Mouse (Mus musculus): ENCODE measurements around the gene Prkag1. TPM values are rescaled to one million over a fixed set of nuclear protein-coding genes. Genes with fewer than 3 reads are reported as not detected.

Prkag1 gene
- total and polyA plus RNA-seq, 2 experiments from 2014 or later: 45.1 to 50.6 TPM

DNA sequence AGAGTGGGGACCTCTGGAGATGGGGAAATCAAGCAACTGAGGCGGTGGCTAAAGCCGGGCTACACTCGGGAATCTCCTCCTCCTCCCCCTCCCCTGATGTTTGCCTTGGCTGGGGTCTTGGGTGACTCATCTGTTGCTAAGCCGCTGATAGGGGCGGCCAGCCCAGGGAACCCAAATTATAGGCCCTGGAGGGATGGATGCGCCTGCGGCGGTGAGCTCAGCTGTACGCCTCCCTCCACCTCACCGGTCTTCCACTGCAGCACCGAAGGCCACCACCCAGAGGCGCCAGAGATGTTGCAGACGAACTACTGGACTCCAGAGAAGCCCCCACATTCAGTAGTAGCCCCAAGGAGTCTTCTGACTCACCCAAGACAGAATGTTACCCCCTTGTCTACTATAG lies 50.7 kb downstream of the Prkag1 start:
- H3K9me3 ChIP-seq (ENCODE audit: low read length): no peaks in the 10 kb centered on the region
- TF ChIP-seq CTCF (IDR thresholded peaks at IDR 0.05): peak; percentile 36
- DNase-seq (ENCODE audit: low spot score) (no peak), ATAC-seq (ENCODE audit: low FRiP score) (no peak)
- H3K4me2 ChIP-seq (ENCODE audit: low read depth, low read length, poor library complexity, severe bottlenecking): no peak overlapping the region
- no peak overlapping the region for H3K4me3 ChIP-seq (ENCODE audit: low read depth, low read length)
- H3K9ac ChIP-seq (replicated peaks; ENCODE audit: low read length, poor library complexity, severe bottlenecking): no peak overlapping the region
- H3K4me1 ChIP-seq (ENCODE audit: insufficient read depth, low read length): peaks cover 3% of the 10 kb centered on the region; the same call in 1 of the 2 replicates
- H3K27me3 ChIP-seq (ENCODE audit: insufficient read depth, low read length): peaks cover 61% of the 10 kb centered on the region
- no peak overlapping the region for H3K27ac ChIP-seq (ENCODE audit: low read depth, low read length)
- WGBS: 5% methylated on average over 13 of the region's 13 CpGs
- H3K36me3 ChIP-seq (ENCODE audit: insufficient read depth, low read length): no peaks in the 10 kb centered on the region

GRCm38 (mm10) chr15:98780075-98780474 lies 51.2 kb downstream of the Prkag1 start:
- H3K4me1 ChIP-seq (ENCODE audit: insufficient read depth, low read length): peaks cover 3% of the 10 kb centered on the region; the same call in 1 of the 2 replicates
- H3K27ac ChIP-seq (ENCODE audit: low read depth, low read length): no peak overlapping the region
- peaks cover 66% of the 10 kb centered on the region for H3K27me3 ChIP-seq (ENCODE audit: insufficient read depth, low read length)
- no peaks in the 10 kb centered on the region for H3K36me3 ChIP-seq (ENCODE audit: insufficient read depth, low read length)
- no peak overlapping the region for H3K4me2 ChIP-seq (ENCODE audit: low read depth, low read length, poor library complexity, severe bottlenecking)
- H3K9me3 ChIP-seq (ENCODE audit: low read length): no peaks in the 10 kb centered on the region
- 7% methylated on average over 8 of the region's 8 CpGs for WGBS
- no peak overlapping the region for H3K4me3 ChIP-seq (ENCODE audit: low read depth, low read length)
- H3K9ac ChIP-seq (replicated peaks; ENCODE audit: low read length, poor library complexity, severe bottlenecking): no peak overlapping the region
- TF ChIP-seq CTCF (IDR thresholded peaks at IDR 0.05): no peak
- DNase-seq (ENCODE audit: low spot score): no peak
- ATAC-seq (ENCODE audit: low FRiP score): no peak

- ATAC-seq (ENCODE audit: low FRiP score) (no peak), DNase-seq (ENCODE audit: low spot score) (no peak)
- TF ChIP-seq CTCF (IDR thresholded peaks at IDR 0.05): no peak
- H3K27ac ChIP-seq (ENCODE audit: low read depth, low read length): no peak overlapping the region
- no peaks in the 10 kb centered on the region for H3K36me3 ChIP-seq (ENCODE audit: insufficient read depth, low read length)
- peaks cover 3% of the 10 kb centered on the region; the same call in 1 of the 2 replicates for H3K4me1 ChIP-seq (ENCODE audit: insufficient read depth, low read length)
- H3K27me3 ChIP-seq (ENCODE audit: insufficient read depth, low read length): peaks cover 79% of the 10 kb centered on the region
- H3K9me3 ChIP-seq (ENCODE audit: low read length): no peaks in the 10 kb centered on the region
- no peak overlapping the region for H3K9ac ChIP-seq (replicated peaks; ENCODE audit: low read length, poor library complexity, severe bottlenecking)
- H3K4me2 ChIP-seq (ENCODE audit: low read depth, low read length, poor library complexity, severe bottlenecking): no peak overlapping the region
- no peak overlapping the region for H3K4me3 ChIP-seq (ENCODE audit: low read depth, low read length)
- 3% methylated on average over 10 of the region's 11 CpGs for WGBS
Observed at GRCm38 (mm10) chr15:98778806-98779205, 52.5 kb downstream of the Prkag1 start.

DNA sequence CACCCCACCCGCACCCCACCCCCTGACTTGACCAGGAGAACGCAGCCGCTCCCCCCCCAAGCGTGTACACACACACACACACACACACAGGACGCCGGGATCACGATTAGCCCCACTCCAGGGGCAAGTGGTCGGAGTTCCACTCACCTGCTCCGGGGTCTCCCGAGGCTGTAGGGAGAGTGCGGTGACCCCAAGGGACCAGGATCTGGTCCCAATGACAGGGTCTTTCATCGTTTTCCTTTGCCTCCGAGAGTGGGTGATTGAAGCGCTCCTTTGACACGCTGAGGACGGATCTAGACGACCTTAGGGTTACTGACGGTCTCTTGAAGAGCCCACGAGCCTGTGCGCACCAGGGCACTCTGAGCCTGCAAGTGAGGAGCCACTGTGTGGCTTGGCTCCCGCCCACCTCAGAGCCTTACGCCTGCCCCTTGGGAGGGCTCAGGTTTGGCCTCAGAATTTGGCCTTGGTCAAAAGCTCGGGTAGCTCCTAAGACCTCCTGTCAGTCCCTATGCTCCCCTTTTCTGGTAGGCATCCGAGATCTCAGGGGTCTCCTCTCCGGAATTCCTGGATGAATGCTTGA lies 53.0 kb downstream of the Prkag1 start:
- H3K9me3 ChIP-seq (ENCODE audit: low read length): no peaks in the 10 kb centered on the region
- no peak for ATAC-seq (ENCODE audit: low FRiP score)
- H3K4me1 ChIP-seq (ENCODE audit: insufficient read depth, low read length): peaks cover 3% of the 10 kb centered on the region; the same call in 1 of the 2 replicates
- no peak overlapping the region for H3K27ac ChIP-seq (ENCODE audit: low read depth, low read length)
- H3K9ac ChIP-seq (replicated peaks; ENCODE audit: low read length, poor library complexity, severe bottlenecking): no peak overlapping the region
- no peaks in the 10 kb centered on the region for H3K36me3 ChIP-seq (ENCODE audit: insufficient read depth, low read length)
- no peak for TF ChIP-seq CTCF (IDR thresholded peaks at IDR 0.05)
- peak overlapping the region; percentile 29 for H3K4me3 ChIP-seq (ENCODE audit: low read depth, low read length)
- peak overlapping the region; percentile 48 for H3K4me2 ChIP-seq (ENCODE audit: low read depth, low read length, poor library complexity, severe bottlenecking)
- no peak for DNase-seq (ENCODE audit: low spot score)
- under 1% methylated on average over 24 of the region's 25 CpGs for WGBS
- H3K27me3 ChIP-seq (ENCODE audit: insufficient read depth, low read length): peaks cover 81% of the 10 kb centered on the region

DNA sequence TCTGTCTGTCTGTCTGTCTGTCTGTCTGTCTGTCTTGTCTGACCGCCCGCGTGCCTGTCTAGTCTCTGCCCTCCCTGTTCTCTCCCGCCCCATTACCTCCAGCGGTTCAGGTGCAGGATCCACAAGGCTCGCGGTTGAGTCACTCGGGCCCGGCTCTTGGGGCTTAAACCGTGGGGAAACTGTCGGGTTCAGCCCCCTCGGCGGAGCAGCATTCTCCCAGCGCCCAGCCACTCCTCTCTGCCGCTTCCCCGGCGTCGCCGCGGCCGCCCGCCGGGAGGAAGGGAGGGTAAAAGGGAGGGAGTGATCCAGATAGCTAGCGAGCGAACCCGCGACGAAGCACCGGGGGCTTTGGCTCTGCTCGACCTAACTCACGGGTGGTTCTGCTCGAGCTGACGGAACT lies 53.6 kb downstream of the Prkag1 start, which contains the start of gene Wnt10b:
Gene Wnt10b (minus strand): TSS at position 389 of the 400 bp plus-strand sequence.
- TF ChIP-seq CTCF (IDR thresholded peaks at IDR 0.05): no peak
- 1% methylated on average over 24 of the region's 33 CpGs for WGBS
- H3K36me3 ChIP-seq (ENCODE audit: insufficient read depth, low read length): no peaks in the 10 kb centered on the region
- peak within 1 kb of the TSS; percentile 48 for H3K4me2 ChIP-seq (ENCODE audit: low read depth, low read length, poor library complexity, severe bottlenecking)
- DNase-seq (ENCODE audit: low spot score): no peak
- H3K27ac ChIP-seq (ENCODE audit: low read depth, low read length): no peak within 1 kb of the TSS
- H3K27me3 ChIP-seq (ENCODE audit: insufficient read depth, low read length): peaks cover 81% of the 10 kb centered on the region
- H3K4me3 ChIP-seq (ENCODE audit: low read depth, low read length): peak within 1 kb of the TSS; percentile 29
- no peak for ATAC-seq (ENCODE audit: low FRiP score)
- no peaks in the 10 kb centered on the region for H3K9me3 ChIP-seq (ENCODE audit: low read length)
- 0 out of 2 replicates have a peak within 1 kb of the TSS, but pooled peaks have one; percentile 19 for H3K9ac ChIP-seq (replicated peaks; ENCODE audit: low read length, poor library complexity, severe bottlenecking)
- peaks cover 3% of the 10 kb centered on the region; the same call in 1 of the 2 replicates for H3K4me1 ChIP-seq (ENCODE audit: insufficient read depth, low read length)

GRCm38 (mm10) chr15:98777005-98777616 lies 54.2 kb downstream of the Prkag1 start:
- H3K4me3 ChIP-seq (ENCODE audit: low read depth, low read length): no peak overlapping the region
- no peak overlapping the region for H3K9ac ChIP-seq (replicated peaks; ENCODE audit: low read length, poor library complexity, severe bottlenecking)
- TF ChIP-seq CTCF (IDR thresholded peaks at IDR 0.05): no peak
- H3K36me3 ChIP-seq (ENCODE audit: insufficient read depth, low read length): no peaks in the 10 kb centered on the region
- H3K4me2 ChIP-seq (ENCODE audit: low read depth, low read length, poor library complexity, severe bottlenecking): no peak overlapping the region
- DNase-seq (ENCODE audit: low spot score): no peak
- peaks cover 86% of the 10 kb centered on the region for H3K27me3 ChIP-seq (ENCODE audit: insufficient read depth, low read length)
- H3K9me3 ChIP-seq (ENCODE audit: low read length): no peaks in the 10 kb centered on the region
- peaks cover 5% of the 10 kb centered on the region; the same call in 1 of the 2 replicates for H3K4me1 ChIP-seq (ENCODE audit: insufficient read depth, low read length)
- H3K27ac ChIP-seq (ENCODE audit: low read depth, low read length): no peak overlapping the region
- WGBS: 5% methylated on average over 18 of the region's 19 CpGs
- ATAC-seq (ENCODE audit: low FRiP score): no peak
